Mouse (Mus musculus) C2C12 (cell line): Measurements from ENCODE around the gene Kirrel3.

Experiments used
- CTCF ChIP-seq: IDR thresholded peaks from one replicate; pipeline ENCODE4 v1.5.1; 2011; ENCODE audit not compliant: control insufficient read depth, insufficient read depth, insufficient read length
- FOSL1 ChIP-seq: IDR thresholded peaks from one replicate; pipeline ENCODE4 v1.8.0; 2011; ENCODE audit warnings: mild to moderate bottlenecking, low read length; ENCODE audit not compliant: poor library complexity, insufficient read depth, severe bottlenecking

DNA sequence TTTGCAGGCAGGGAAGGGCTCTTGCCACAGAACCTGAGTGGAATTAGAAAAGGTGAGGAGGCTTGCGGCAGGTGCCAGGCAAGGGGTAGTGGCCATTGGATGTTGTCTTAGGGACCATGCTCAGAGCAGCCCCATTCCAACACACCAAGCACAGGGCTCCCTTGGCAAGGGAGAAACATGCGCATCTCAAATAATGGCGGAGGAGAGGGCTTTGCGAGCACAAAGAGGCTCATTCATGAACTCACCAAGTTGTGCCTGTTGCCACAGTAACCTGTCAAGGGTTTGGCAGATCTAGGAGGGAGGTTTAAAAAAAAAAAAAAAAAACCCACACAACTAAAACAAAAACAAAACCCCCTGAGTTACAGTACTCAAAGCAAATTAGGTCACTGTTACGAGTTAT, 72.2 kb downstream of the Kirrel3 start:
- TF ChIP-seq CTCF (no peak), FOSL1 (no peak)
